Mouse (Mus musculus) urinary bladder, postnatal 36 days (tissue): ENCODE results near the gene Vps8.
A peak's percentile ranks its signal among the peaks of the same experiment; 100 is the strongest.

Source experiments
- DNase-seq, 2 experiments: peaks; one replicate each; pipeline ENCODE4 v3.0.0; 2022; ENCODE audit warnings: low spot score in 2 of 2, mixed read lengths in 1 of 2

Gene Vps8

DNA sequence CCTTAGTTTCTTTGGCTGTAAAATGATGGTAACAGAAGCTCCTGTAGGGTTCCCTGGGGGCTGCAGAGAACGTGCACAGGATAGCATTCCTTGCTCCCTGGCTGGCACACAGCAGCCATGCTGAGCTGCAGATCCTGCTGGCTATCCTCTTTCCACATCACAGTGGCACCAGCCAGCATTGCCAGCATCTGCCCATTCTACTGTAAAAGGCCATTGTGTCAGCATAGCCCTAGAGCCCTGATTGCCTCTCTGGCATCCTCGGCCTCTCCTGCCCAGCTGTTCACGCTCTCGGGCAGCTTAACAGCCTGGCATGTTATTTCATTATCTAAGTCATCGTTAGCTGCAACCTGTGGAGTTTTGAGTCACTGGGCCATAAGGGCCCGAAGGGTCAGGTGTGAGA lies 204.3 kb downstream of the Vps8 start:
- DNase-seq = no peak

GRCm38 (mm10) chr16:21628061-21628591 lies 205.2 kb downstream of the Vps8 start:
- no peak for DNase-seq

- DNase-seq = no peak
Measured at GRCm38 (mm10) chr16:21630614-21631013, 207.7 kb downstream of the Vps8 start.

- no peak for DNase-seq
Measured at GRCm38 (mm10) chr16:21631815-21632222, 208.9 kb downstream of the Vps8 start.

- no peak for DNase-seq
Measured at GRCm38 (mm10) chr16:21634460-21634859, 211.5 kb downstream of the Vps8 start.

DNA sequence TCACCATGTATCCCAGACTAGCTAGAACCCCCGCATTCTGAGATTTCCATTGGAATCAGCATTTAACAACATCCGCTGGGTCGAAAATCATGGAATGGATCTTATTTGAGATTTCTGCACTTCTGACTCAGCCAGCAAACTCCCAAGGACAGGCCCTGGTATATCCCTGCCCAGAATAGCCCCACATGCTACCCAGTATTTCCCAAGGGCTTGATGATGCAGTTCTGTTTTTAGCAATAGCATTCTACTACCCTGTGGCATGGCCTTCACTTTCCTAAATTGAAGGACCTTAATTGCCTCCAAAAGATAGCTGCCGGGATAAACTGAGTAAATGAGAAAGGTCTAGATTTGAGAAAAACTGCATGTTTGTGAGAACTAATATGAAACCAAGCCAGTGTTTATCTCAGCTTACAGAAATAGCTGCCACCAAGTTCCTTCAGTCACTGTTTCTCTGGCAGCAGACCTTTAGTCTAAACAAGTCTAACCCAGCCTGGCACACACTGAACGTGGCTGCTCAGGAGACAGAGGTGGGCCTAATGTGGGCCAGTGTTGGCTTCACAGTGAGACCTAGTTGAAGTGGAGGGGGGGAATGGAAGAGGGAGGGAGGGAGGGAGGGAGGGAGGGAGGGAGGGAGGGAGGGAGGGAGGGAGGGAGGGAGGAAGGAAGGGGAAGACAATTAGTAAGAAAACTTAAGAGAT lies 213.4 kb downstream of the Vps8 start:
- DNase-seq = no peak

DNA sequence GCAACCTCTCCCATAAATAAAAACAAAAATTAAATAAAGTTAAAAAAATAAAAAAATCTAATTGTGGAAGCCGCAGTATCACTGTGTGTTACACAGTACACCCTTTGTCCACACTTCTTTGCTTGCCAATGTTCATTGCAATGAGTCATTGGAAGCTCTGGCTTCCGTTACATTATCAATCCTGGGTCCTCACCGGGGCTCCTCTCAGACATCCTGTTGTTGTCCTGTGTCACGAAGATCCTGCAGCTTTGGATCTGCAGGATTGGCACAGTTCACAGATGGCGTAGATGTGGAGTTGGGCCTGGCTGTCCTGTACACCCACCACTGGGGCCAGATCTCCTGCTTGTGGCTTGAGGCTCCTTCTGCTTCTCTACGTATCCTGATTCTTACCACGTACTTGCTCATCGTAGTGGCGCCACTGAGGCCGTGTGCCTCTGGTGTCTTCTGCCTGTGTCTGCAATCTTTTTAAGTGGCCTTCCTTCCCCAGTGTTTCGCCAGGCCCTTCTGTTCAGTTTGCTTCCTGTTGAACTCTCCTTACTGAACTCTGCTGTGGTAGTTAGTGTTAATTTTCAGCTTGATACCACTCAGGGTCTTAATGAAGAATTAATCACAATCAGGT lies 214.4 kb downstream of the Vps8 start:
- DNase-seq = no peak

DNA sequence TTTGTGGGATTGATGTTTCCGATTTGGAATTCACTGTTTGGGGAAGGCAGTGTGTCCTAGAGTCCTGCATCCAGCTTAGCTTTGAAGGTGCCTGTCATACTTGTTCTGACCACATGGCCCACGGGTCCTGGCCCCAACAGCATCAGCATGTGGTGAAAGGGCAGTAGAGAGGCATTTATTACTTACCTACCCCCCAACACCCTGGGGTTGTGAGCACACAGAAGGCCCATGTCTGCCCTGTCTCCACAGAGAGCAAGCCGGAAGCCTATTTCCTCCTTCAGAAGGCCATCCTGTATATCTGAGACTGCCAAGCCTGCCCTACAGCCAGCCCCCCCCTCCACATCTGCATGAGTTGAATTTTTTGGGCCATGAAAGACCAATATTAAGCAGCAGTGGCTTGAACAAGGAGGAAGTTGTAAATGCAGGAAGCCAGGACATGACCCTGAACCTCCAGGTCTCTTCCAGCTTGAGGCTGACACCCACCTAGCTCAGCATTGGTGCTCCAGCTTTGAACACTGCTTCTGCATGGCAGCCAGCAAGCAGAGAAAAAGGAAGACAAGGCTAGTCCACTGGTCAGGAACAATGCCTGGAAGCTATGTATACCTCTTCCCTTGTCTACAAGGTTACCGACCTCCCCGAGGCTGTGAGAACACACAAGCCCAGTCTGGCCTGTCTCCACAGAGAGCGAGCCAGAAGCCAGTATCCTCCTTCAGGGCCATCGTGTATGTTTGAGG lies 218.0 kb downstream of the Vps8 start:
- DNase-seq = no peak

- DNase-seq = no peak
Measured at GRCm38 (mm10) chr16:21641944-21642343, 219.0 kb downstream of the Vps8 start.

GRCm38 (mm10) chr16:21642906-21643305 lies 220.0 kb downstream of the Vps8 start:
- DNase-seq = no peak

DNA sequence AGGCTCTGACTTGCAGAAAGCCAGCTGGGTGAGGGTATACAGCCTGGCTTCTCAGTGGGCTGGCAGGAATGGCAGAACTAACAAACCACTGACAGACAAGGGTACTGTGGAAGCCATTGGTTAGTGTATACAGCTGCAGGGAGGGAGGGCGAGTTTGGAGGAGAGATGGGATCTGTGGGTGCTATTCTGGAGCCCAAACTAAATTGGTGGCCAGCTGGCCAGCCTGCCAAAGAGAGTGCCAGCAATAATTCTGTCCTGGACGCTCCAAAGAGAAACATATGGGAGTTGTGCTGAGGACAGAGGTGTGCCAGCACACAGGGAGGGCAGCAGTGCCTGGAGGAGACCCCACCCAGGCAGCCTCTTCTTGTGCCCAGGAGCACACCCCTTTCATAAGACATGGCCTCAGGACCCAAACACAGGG lies 220.7 kb downstream of the Vps8 start:
- DNase-seq = no peak

DNA sequence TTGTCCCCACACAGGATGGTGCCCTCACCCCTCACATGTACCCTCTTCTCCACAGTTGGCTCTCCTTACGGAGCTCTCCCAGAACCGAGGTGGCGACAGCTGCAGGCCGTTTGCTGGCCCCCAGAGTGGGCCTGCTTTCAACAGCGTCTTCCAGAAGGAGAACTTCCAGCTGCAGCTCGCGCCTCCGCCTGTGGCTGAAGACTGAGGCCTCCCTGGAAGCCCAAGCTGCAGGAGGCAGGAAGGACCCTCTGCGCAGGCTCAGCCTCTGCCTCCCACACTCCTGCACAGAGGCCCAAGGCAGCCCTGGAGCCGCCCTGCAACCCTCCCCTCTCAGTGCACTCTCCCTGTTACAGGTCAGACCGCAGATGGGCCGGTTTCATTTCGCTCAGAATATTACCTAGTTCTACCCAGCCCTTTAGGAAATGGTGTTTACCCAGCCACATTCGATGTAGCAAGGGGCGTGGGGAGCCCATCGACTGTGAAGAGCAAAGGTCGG lies 221.2 kb downstream of the Vps8 start:
- peak; percentile 44 to 65 for DNase-seq

- DNase-seq = no peak
Measured at GRCm38 (mm10) chr16:21644574-21644973, 221.7 kb downstream of the Vps8 start.

GRCm38 (mm10) chr16:21645915-21646314 lies 223.0 kb downstream of the Vps8 start:
- DNase-seq = no peak

DNA sequence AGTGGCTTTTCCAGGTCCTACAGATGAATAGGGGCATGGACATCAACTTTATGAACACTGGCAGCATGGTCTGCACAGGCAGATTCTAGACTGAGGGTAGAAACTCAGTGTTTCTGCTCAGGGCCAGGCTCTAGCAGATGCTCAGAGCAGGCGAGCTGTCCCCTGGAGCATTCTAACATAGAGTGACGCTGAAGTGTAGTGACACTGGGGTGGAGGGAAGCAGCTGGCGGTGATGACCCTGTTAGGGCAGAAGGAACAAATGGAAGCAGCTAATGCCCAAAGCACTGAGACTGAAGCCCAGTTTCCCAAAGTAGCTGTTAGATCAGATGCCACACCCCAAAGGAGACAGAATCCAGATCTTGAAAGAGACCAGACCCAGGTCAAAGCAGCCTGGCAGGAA lies 223.6 kb downstream of the Vps8 start:
- DNase-seq = no peak

- DNase-seq = no peak
Measured at GRCm38 (mm10) chr16:21648800-21649199, 225.9 kb downstream of the Vps8 start.

DNA sequence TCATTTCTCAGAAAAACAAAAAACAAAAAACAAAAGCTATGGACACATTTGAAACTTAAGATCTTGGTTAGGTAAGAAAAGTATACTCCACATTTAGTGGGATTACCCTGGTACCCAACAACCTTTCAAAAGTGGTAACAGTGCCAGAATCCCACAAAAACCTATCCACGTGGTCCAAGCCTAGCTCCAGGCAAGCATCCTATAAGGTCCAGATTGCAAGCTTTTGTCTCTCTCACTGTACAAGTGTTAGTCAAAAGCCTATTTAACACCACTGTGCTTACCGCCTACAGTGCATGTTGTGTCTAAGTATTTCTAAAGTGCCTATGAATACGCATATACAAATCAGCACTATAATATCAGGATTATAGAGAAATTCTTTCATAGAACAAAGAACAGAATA lies 227.4 kb downstream of the Vps8 start:
- DNase-seq = no peak

DNA sequence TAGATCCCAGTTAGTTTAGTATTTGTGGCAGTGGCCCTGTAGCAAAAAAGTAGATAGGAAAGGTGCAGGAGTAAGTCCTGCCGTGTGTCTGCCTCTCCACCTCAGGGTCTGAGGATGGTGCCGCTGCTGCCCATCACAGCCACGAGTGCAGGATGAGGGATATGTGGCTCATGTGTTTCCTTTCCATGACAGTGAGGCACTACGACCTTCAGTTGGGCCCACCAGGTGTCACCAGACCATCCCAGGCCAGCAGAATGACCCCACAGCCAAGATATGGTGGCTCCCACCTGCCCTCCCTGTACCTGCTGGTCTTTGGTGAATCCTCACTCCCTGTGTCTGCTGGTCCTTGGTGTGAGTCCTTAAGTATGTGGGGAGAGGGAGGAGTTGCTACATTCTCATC lies 228.2 kb downstream of the Vps8 start:
- no peak for DNase-seq

- no peak for DNase-seq
Measured at GRCm38 (mm10) chr16:21653151-21653550, 230.2 kb downstream of the Vps8 start.

DNA sequence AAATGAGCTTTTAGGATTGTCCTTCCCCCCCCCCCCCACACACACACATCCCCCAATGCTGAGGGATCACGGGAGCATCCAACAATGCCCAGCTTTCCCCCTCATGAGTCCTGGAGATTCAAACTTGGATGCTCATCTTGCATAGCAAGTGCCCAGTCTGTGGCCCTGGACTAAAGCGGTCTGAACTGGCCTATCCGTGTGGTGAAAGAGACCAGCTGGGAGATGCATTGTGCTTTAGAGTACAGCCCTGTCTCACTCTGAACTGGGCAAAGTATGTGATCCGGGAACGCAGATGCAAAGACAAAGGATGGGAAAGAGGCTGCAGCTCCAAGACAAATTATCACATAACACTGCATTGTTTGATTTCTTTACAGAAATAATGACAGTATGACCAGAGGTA lies 231.5 kb downstream of the Vps8 start:
- no peak for DNase-seq

- DNase-seq = no peak
Measured at GRCm38 (mm10) chr16:21655291-21655690, 232.4 kb downstream of the Vps8 start.

- DNase-seq = no peak
Measured at GRCm38 (mm10) chr16:21655961-21656360, 233.0 kb downstream of the Vps8 start.
